Mouse (Mus musculus) CD8-positive naive resting alpha-beta T cell, adult 2 months (primary cell): ENCODE results near the gene Clasrp.

Experiments used
- DNase-seq, 2 experiments: peaks; one replicate each; pipeline ENCODE4 v3.0.0; 2022; ENCODE audit warnings: low read depth in 2 of 2, low spot score in 2 of 2

The Clasrp gene

GRCm38 (mm10) chr7:19603849-19604605, at the start of gene Clasrp:
Clasrp (minus strand) TSS chr7:19604486.
- peak; percentile 91 to 95 for DNase-seq

- no peak for DNase-seq
Measured at GRCm38 (mm10) chr7:19652614-19653013, 48.3 kb upstream of the Clasrp start.

- DNase-seq, result no peak
Measured at GRCm38 (mm10) chr7:19651063-19651786, 46.9 kb upstream of the Clasrp start.

GRCm38 (mm10) chr7:19641223-19641622, 36.9 kb upstream of the Clasrp start:
- no peak for DNase-seq

GRCm38 (mm10) chr7:19635074-19635827, 31.0 kb upstream of the Clasrp start:
- DNase-seq, result no peak

- DNase-seq, result no peak
Measured at GRCm38 (mm10) chr7:19634591-19634990, 30.3 kb upstream of the Clasrp start.

- no peak for DNase-seq
Measured at GRCm38 (mm10) chr7:19633855-19634254, 29.6 kb upstream of the Clasrp start.

- DNase-seq, result no peak
Measured at GRCm38 (mm10) chr7:19633197-19633596, 28.9 kb upstream of the Clasrp start.

GRCm38 (mm10) chr7:19632720-19633119, 28.4 kb upstream of the Clasrp start:
- no peak for DNase-seq

- no peak for DNase-seq
Measured at GRCm38 (mm10) chr7:19632275-19632674, 28.0 kb upstream of the Clasrp start.

GRCm38 (mm10) chr7:19629361-19629734, 25.1 kb upstream of the Clasrp start, which contains the start of gene Relb:
Relb (minus strand) TSS chr7:19629438.
- DNase-seq, result peak; percentile 82

GRCm38 (mm10) chr7:19628536-19629360, 24.5 kb upstream of the Clasrp start:
- DNase-seq, result peak; percentile 95 to 97

- no peak for DNase-seq
Measured at GRCm38 (mm10) chr7:19628192-19628535, 23.9 kb upstream of the Clasrp start.

GRCm38 (mm10) chr7:19627721-19628120, 23.4 kb upstream of the Clasrp start:
- DNase-seq, result no peak

- no peak for DNase-seq
Measured at GRCm38 (mm10) chr7:19623433-19623832, 19.1 kb upstream of the Clasrp start.

GRCm38 (mm10) chr7:19622241-19622640, 18.0 kb upstream of the Clasrp start:
- DNase-seq, result no peak

- no peak for DNase-seq
Measured at GRCm38 (mm10) chr7:19620811-19621210, 16.5 kb upstream of the Clasrp start.

- peak; percentile 58 to 70 for DNase-seq
Measured at GRCm38 (mm10) chr7:19619004-19619801, 14.9 kb upstream of the Clasrp start.

- no peak for DNase-seq
Measured at GRCm38 (mm10) chr7:19615036-19615577, 10.8 kb upstream of the Clasrp start.

- no peak for DNase-seq
Measured at GRCm38 (mm10) chr7:19610969-19611368, 6.7 kb upstream of the Clasrp start.
